Mouse (Mus musculus): ENCODE data around the gene Ptprm. TPM values are rescaled to one million over a fixed set of nuclear protein-coding genes. Genes with fewer than 3 reads are reported as not detected.
A peak's percentile ranks its signal among the peaks of the same experiment; 100 is the strongest.

Gene Ptprm
- polyA plus RNA-seq, 1 experiment from 2014 or later, result 9.0 TPM

GRCm38 (mm10) chr17:67136421-67136820, 217.8 kb downstream of the Ptprm start:
- 86% methylated on average over 8 of the region's 8 CpGs for WGBS
- DNase-seq (ENCODE audit: low spot score), result peak; percentile 18
- Histone ChIP-seq H3K9me3 (replicated peaks) (no peaks in the 10 kb centered on the region), H3K4me1 (peaks cover 10% of the 10 kb centered on the region), H3K4me3 (no peak overlapping the region), H3K36me3 (no peaks in the 10 kb centered on the region), H3K27me3 (ENCODE audit: low read depth, poor library complexity, severe bottlenecking) (no peaks in the 10 kb centered on the region), H3K27ac (no peak overlapping the region)

- peaks cover 10% of the 10 kb centered on the region for H3K4me1 ChIP-seq
- DNase-seq (ENCODE audit: low spot score), result peak; percentile 13
- H3K27ac ChIP-seq, result no peak overlapping the region
- no peaks in the 10 kb centered on the region for H3K27me3 ChIP-seq (ENCODE audit: low read depth, poor library complexity, severe bottlenecking)
- H3K36me3 ChIP-seq, result no peaks in the 10 kb centered on the region
- no peaks in the 10 kb centered on the region for H3K9me3 ChIP-seq (replicated peaks)
- H3K4me3 ChIP-seq, result no peak overlapping the region
- WGBS, result 92% methylated on average over 4 of the region's 4 CpGs
These were observed 220.0 kb downstream of the Ptprm start for GRCm38 (mm10) chr17:67134235-67134634.

GRCm38 (mm10) chr17:67133440-67134103, 220.7 kb downstream of the Ptprm start:
- Histone ChIP-seq H3K9me3 (replicated peaks) (no peaks in the 10 kb centered on the region), H3K4me3 (no peak overlapping the region), H3K27me3 (ENCODE audit: low read depth, poor library complexity, severe bottlenecking) (no peaks in the 10 kb centered on the region), H3K27ac (peak overlapping the region; percentile 19; the same call in 1 of the 2 replicates), H3K36me3 (no peaks in the 10 kb centered on the region), H3K4me1 (peaks cover 10% of the 10 kb centered on the region)
- peak; percentile 28 for DNase-seq (ENCODE audit: low spot score)
- 53% methylated on average over 13 of the region's 13 CpGs for whole genome bisulfite sequencing

GRCm38 (mm10) chr17:67133026-67133425, 221.2 kb downstream of the Ptprm start:
- Histone ChIP-seq H3K9me3 (replicated peaks) (no peaks in the 10 kb centered on the region), H3K36me3 (no peaks in the 10 kb centered on the region), H3K4me1 (peaks cover 10% of the 10 kb centered on the region), H3K4me3 (no peak overlapping the region), H3K27ac (no peak overlapping the region), H3K27me3 (ENCODE audit: low read depth, poor library complexity, severe bottlenecking) (no peaks in the 10 kb centered on the region)
- 96% methylated on average over 4 of the region's 4 CpGs for WGBS
- peak; percentile 23 for DNase-seq (ENCODE audit: low spot score)

- no peak overlapping the region for H3K27ac ChIP-seq
- no peaks in the 10 kb centered on the region for H3K9me3 ChIP-seq (replicated peaks)
- WGBS, result 86% methylated on average over 7 of the region's 7 CpGs
- H3K36me3 ChIP-seq, result no peaks in the 10 kb centered on the region
- no peaks in the 10 kb centered on the region for H3K4me1 ChIP-seq
- no peaks in the 10 kb centered on the region for H3K27me3 ChIP-seq (ENCODE audit: low read depth, poor library complexity, severe bottlenecking)
- H3K4me3 ChIP-seq, result no peak overlapping the region
- DNase-seq (ENCODE audit: low spot score), result peak; percentile 10
These were observed 226.7 kb downstream of the Ptprm start for GRCm38 (mm10) chr17:67127530-67127929.

- H3K27ac ChIP-seq, result no peak overlapping the region
- H3K36me3 ChIP-seq, result no peaks in the 10 kb centered on the region
- H3K4me3 ChIP-seq, result no peak overlapping the region
- no peaks in the 10 kb centered on the region for H3K9me3 ChIP-seq (replicated peaks)
- 78% methylated on average over 4 of the region's 4 CpGs for WGBS
- H3K27me3 ChIP-seq (ENCODE audit: low read depth, poor library complexity, severe bottlenecking), result no peaks in the 10 kb centered on the region
- H3K4me1 ChIP-seq, result no peaks in the 10 kb centered on the region
- DNase-seq (ENCODE audit: low spot score), result no peak
These were observed 228.7 kb downstream of the Ptprm start for GRCm38 (mm10) chr17:67125596-67125995.

GRCm38 (mm10) chr17:67124294-67124693, 230.0 kb downstream of the Ptprm start:
- no peaks in the 10 kb centered on the region for H3K36me3 ChIP-seq
- WGBS, result 87% methylated on average over 5 of the region's 5 CpGs
- H3K4me1 ChIP-seq, result no peaks in the 10 kb centered on the region
- no peak overlapping the region for H3K4me3 ChIP-seq
- H3K9me3 ChIP-seq (replicated peaks), result no peaks in the 10 kb centered on the region
- DNase-seq (ENCODE audit: low spot score), result peak; percentile 7
- H3K27me3 ChIP-seq (ENCODE audit: low read depth, poor library complexity, severe bottlenecking), result no peaks in the 10 kb centered on the region
- no peak overlapping the region for H3K27ac ChIP-seq

GRCm38 (mm10) chr17:67123722-67124121, 230.5 kb downstream of the Ptprm start:
- H3K4me1 ChIP-seq, result no peaks in the 10 kb centered on the region
- 87% methylated on average over 5 of the region's 5 CpGs for WGBS
- no peaks in the 10 kb centered on the region for H3K9me3 ChIP-seq (replicated peaks)
- H3K27ac ChIP-seq, result no peak overlapping the region
- H3K36me3 ChIP-seq, result no peaks in the 10 kb centered on the region
- no peaks in the 10 kb centered on the region for H3K27me3 ChIP-seq (ENCODE audit: low read depth, poor library complexity, severe bottlenecking)
- DNase-seq (ENCODE audit: low spot score), result peak; percentile 13
- H3K4me3 ChIP-seq, result no peak overlapping the region

GRCm38 (mm10) chr17:67120863-67121262, 233.4 kb downstream of the Ptprm start:
- Histone ChIP-seq H3K9me3 (replicated peaks) (no peaks in the 10 kb centered on the region), H3K27me3 (ENCODE audit: low read depth, poor library complexity, severe bottlenecking) (no peaks in the 10 kb centered on the region), H3K4me3 (no peak overlapping the region), H3K4me1 (no peaks in the 10 kb centered on the region), H3K36me3 (no peaks in the 10 kb centered on the region), H3K27ac (no peak overlapping the region)
- WGBS, result 86% methylated on average over 5 of the region's 5 CpGs
- no peak for DNase-seq (ENCODE audit: low spot score)

- no peak for DNase-seq (ENCODE audit: low spot score)
- no peak overlapping the region for H3K27ac ChIP-seq
- H3K9me3 ChIP-seq (replicated peaks), result no peaks in the 10 kb centered on the region
- H3K4me1 ChIP-seq, result no peaks in the 10 kb centered on the region
- H3K4me3 ChIP-seq, result no peak overlapping the region
- 80% methylated on average over 7 of the region's 7 CpGs for WGBS
- H3K36me3 ChIP-seq, result no peaks in the 10 kb centered on the region
- no peaks in the 10 kb centered on the region for H3K27me3 ChIP-seq (ENCODE audit: low read depth, poor library complexity, severe bottlenecking)
These were observed 235.4 kb downstream of the Ptprm start for GRCm38 (mm10) chr17:67118676-67119340.

GRCm38 (mm10) chr17:67114842-67115241, 239.4 kb downstream of the Ptprm start:
- WGBS, result 95% methylated on average over 2 of the region's 2 CpGs
- no peak for DNase-seq (ENCODE audit: low spot score)

GRCm38 (mm10) chr17:67112679-67113078, 241.6 kb downstream of the Ptprm start:
- Histone ChIP-seq H3K4me1 (peaks cover 8% of the 10 kb centered on the region; the same call in 1 of the 2 replicates), H3K4me3 (no peak overlapping the region), H3K27ac (no peak overlapping the region), H3K27me3 (ENCODE audit: low read depth, poor library complexity, severe bottlenecking) (no peaks in the 10 kb centered on the region), H3K36me3 (no peaks in the 10 kb centered on the region), H3K9me3 (replicated peaks) (no peaks in the 10 kb centered on the region)
- WGBS, result 86% methylated on average over 3 of the region's 3 CpGs
- DNase-seq (ENCODE audit: low spot score), result no peak

More at GRCm38 (mm10) chr17:67114842-67115241, 239.4 kb downstream of the Ptprm start:
- no peak overlapping the region for H3K27ac ChIP-seq
- no peaks in the 10 kb centered on the region for H3K9me3 ChIP-seq (replicated peaks)
- H3K4me1 ChIP-seq, result no peaks in the 10 kb centered on the region
- H3K36me3 ChIP-seq, result no peaks in the 10 kb centered on the region
- no peak overlapping the region for H3K4me3 ChIP-seq
- no peaks in the 10 kb centered on the region for H3K27me3 ChIP-seq (ENCODE audit: low read depth, poor library complexity, severe bottlenecking)

GRCm38 (mm10) chr17:67106176-67106575, 248.1 kb downstream of the Ptprm start:
- Histone ChIP-seq H3K9me3 (replicated peaks) (no peaks in the 10 kb centered on the region), H3K27ac (no peak overlapping the region), H3K4me1 (peaks cover 8% of the 10 kb centered on the region; the same call in 1 of the 2 replicates), H3K36me3 (no peaks in the 10 kb centered on the region), H3K27me3 (ENCODE audit: low read depth, poor library complexity, severe bottlenecking) (no peaks in the 10 kb centered on the region), H3K4me3 (no peak overlapping the region)
- WGBS, result 92% methylated on average over 2 of the region's 2 CpGs
- no peak for DNase-seq (ENCODE audit: low spot score)
